Mouse (Mus musculus) embryo, embryonic 9.5 days (tissue): ENCODE measurements around the gene Tnp2.
"Not testable (repeated sequence)": the region's sequence is repeated elsewhere in the genome, so short reads cannot be mapped to it uniquely, and the experiment has no call there.

ENCODE experiments used
- DNase-seq: peaks from one replicate; pipeline ENCODE4 v3.0.0-alpha.2; 2017; ENCODE audit errors: extremely low spot score

The Tnp2 gene

GRCm38 (mm10) chr16:10788271-10788670 lies at the start of gene Tnp2:
Gene Tnp2 (minus strand): TSS chr16:10788660.
- no peak for DNase-seq

- DNase-seq = no peak
These were observed 49.4 kb upstream of the Tnp2 start for GRCm38 (mm10) chr16:10837903-10838302.

GRCm38 (mm10) chr16:10837250-10837649 lies 48.8 kb upstream of the Tnp2 start:
- no peak for DNase-seq

- no peak for DNase-seq
These were observed 47.9 kb upstream of the Tnp2 start for GRCm38 (mm10) chr16:10836388-10836787.

GRCm38 (mm10) chr16:10834911-10835587 lies 46.6 kb upstream of the Tnp2 start, which contains the start of gene Rmi2:
Gene Rmi2 (plus strand): TSS chr16:10835059.
- peak; percentile 90 for DNase-seq

- DNase-seq = no peak
These were observed 46.1 kb upstream of the Tnp2 start for GRCm38 (mm10) chr16:10834542-10834910.

GRCm38 (mm10) chr16:10828461-10828805 lies 40.0 kb upstream of the Tnp2 start:
- DNase-seq = no peak

GRCm38 (mm10) chr16:10827766-10828460 lies 39.5 kb upstream of the Tnp2 start:
- no peak for DNase-seq

GRCm38 (mm10) chr16:10827269-10827668 lies 38.8 kb upstream of the Tnp2 start:
- DNase-seq = no peak

GRCm38 (mm10) chr16:10825840-10826239 lies 37.4 kb upstream of the Tnp2 start:
- DNase-seq = no peak

- DNase-seq = no peak
These were observed 36.1 kb upstream of the Tnp2 start for GRCm38 (mm10) chr16:10824536-10824935.

GRCm38 (mm10) chr16:10821387-10821786 lies 32.9 kb upstream of the Tnp2 start:
- no peak for DNase-seq

GRCm38 (mm10) chr16:10819966-10820365 lies 31.5 kb upstream of the Tnp2 start:
- DNase-seq = no peak

GRCm38 (mm10) chr16:10818579-10819135 lies 30.2 kb upstream of the Tnp2 start:
- DNase-seq = no peak

- no peak for DNase-seq
These were observed 26.4 kb upstream of the Tnp2 start for GRCm38 (mm10) chr16:10814864-10815263.

- no peak for DNase-seq
These were observed 25.3 kb upstream of the Tnp2 start for GRCm38 (mm10) chr16:10813726-10814125.

GRCm38 (mm10) chr16:10812865-10813371 lies 24.5 kb upstream of the Tnp2 start, which contains the start of gene Gm11172:
Gene Gm11172 (plus strand): TSS chr16:10812915.
- no peak for DNase-seq

- DNase-seq = no peak
These were observed 21.9 kb upstream of the Tnp2 start for GRCm38 (mm10) chr16:10810376-10810775.

GRCm38 (mm10) chr16:10805789-10806527 lies 17.5 kb upstream of the Tnp2 start, which contains the start of gene Prm1:
Gene Prm1 (minus strand): TSS chr16:10805839.
- no peak for DNase-seq

GRCm38 (mm10) chr16:10802420-10802819 lies 14.0 kb upstream of the Tnp2 start:
- not testable (repeated sequence) for DNase-seq

- no peak for DNase-seq
These were observed 7.6 kb upstream of the Tnp2 start, which contains the start of gene Prm2 for GRCm38 (mm10) chr16:10796034-10796433. Gene Prm2 (minus strand): TSS chr16:10796134.

- DNase-seq = no peak
These were observed 2.2 kb upstream of the Tnp2 start, which contains the start of gene Prm3 for GRCm38 (mm10) chr16:10790702-10791101. Gene Prm3 (minus strand): TSS chr16:10790914.
